8 mouse cellular contexts compared by ENCODE assay signal in genomic region chr4:134880041-134880440, GRCm38 (mm10). TPM values are rescaled to one million over a fixed set of nuclear protein-coding genes. Genes with fewer than 3 reads are reported as not detected.
DNase-seq lines count a peak whose midpoint lies in the region; ATAC-seq and TF ChIP-seq lines count a peak whose summit lies in the region.

No protein-coding gene starts in this region.

- DNase-seq in cerebellum, postnatal 10 days = peak; percentile 43 to 52
- no peak for DNase-seq in cerebellum, postnatal 4 days (ENCODE audit: low spot score in 2 of 2)
- DNase-seq in limb, embryonic 10.5 days (ENCODE audit: low spot score) = peak; percentile 45
- DNase-seq in naive thymus-derived CD4-positive, alpha-beta T cell, adult 2 months (ENCODE audit: low read depth) = peak; percentile 49
- DNase-seq in c-Kit-positive CD71-positive TER-119-positive erythroid progenitor cells, embryonic 14.5 days (ENCODE audit: low spot score) = no peak
- DNase-seq in right cerebral cortex, postnatal 25 days = no peak

- H3K27ac ChIP-seq in forebrain, embryonic 13.5 days = no peak overlapping the region
- 0 out of 2 replicates have a peak overlapping the region, but pooled peaks have one; percentile 1 for H3K27ac ChIP-seq in limb, embryonic 10.5 days

- no peaks in the 10 kb centered on the region for H3K9me3 ChIP-seq in E14TG2a.4 (ENCODE audit: low read length)
- H3K9me3 ChIP-seq in forebrain, embryonic 13.5 days (replicated peaks) = no peaks in the 10 kb centered on the region
- H3K9me3 ChIP-seq in limb, embryonic 10.5 days (replicated peaks) = no peaks in the 10 kb centered on the region

- peak; percentile 57 for TF ChIP-seq CTCF in E14TG2a.4 (conservative IDR thresholded peaks at IDR 0.05; ENCODE audit: low read length)

- H3K9ac ChIP-seq in forebrain, embryonic 13.5 days = no peak overlapping the region

- H3K4me3 ChIP-seq in E14TG2a.4 (replicated peaks; ENCODE audit: low read length) = peak overlapping the region; percentile 67
- no peak overlapping the region for H3K4me3 ChIP-seq in forebrain, embryonic 13.5 days
- H3K4me3 ChIP-seq in limb, embryonic 10.5 days = peak overlapping the region; percentile 46

- no peaks in the 10 kb centered on the region for H3K27me3 ChIP-seq in E14TG2a.4 (ENCODE audit: insufficient read depth, low read length)
- no peaks in the 10 kb centered on the region for H3K27me3 ChIP-seq in forebrain, embryonic 13.5 days
- no peaks in the 10 kb centered on the region for H3K27me3 ChIP-seq in limb, embryonic 10.5 days (ENCODE audit: low read depth, poor library complexity, severe bottlenecking)

- 30% methylated on average over 6 of the region's 6 CpGs for WGBS in forebrain, embryonic 13.5 days
- WGBS in limb, embryonic 10.5 days = 31% methylated on average over 6 of the region's 6 CpGs

- H3K36me3 ChIP-seq in E14TG2a.4 (ENCODE audit: insufficient read depth, low read length) = no peaks in the 10 kb centered on the region
- H3K36me3 ChIP-seq in forebrain, embryonic 13.5 days (ENCODE audit: poor library complexity, severe bottlenecking) = no peaks in the 10 kb centered on the region
- no peaks in the 10 kb centered on the region for H3K36me3 ChIP-seq in limb, embryonic 10.5 days

- H3K4me1 ChIP-seq in E14TG2a.4 (replicated peaks; ENCODE audit: low read depth, low read length) = peaks cover 56% of the 10 kb centered on the region
- H3K4me1 ChIP-seq in forebrain, embryonic 13.5 days = peaks cover 8% of the 10 kb centered on the region
- peaks cover 11% of the 10 kb centered on the region for H3K4me1 ChIP-seq in limb, embryonic 10.5 days

- peak overlapping the region; percentile 63 for H3K4me2 ChIP-seq in forebrain, embryonic 13.5 days

- ATAC-seq in forebrain, embryonic 13.5 days = no peak

RNA-seq across cellular contexts. Expression of gene Rhd, which starts 15.7 kb away (rescaled TPM):
- polyA plus RNA-seq in forebrain, embryonic 13.5 days (2015; fragmentation: Nextera tagmentation; extraction: Ambion mirVana) = 1.5 TPM in 2 replicates
- 9.7 and 9.8 TPM in 2 replicates for polyA plus RNA-seq in limb, embryonic 10.5 days (2016; fragmentation: Nextera tagmentation; extraction: Ambion mirVana)

RNA-seq across cellular contexts. Expression of gene Maco1, which starts 26.9 kb away (rescaled TPM):
- polyA plus RNA-seq in forebrain, embryonic 13.5 days (2015; fragmentation: Nextera tagmentation; extraction: Ambion mirVana) = 91.3 and 91.8 TPM in 2 replicates
- polyA plus RNA-seq in limb, embryonic 10.5 days (2016; fragmentation: Nextera tagmentation; extraction: Ambion mirVana) = 38.1 and 48.2 TPM in 2 replicates

RNA-seq across cellular contexts. Expression of gene Tmem50a, which starts 34.8 kb away (rescaled TPM):
- 161 and 176 TPM in 2 replicates for polyA plus RNA-seq in forebrain, embryonic 13.5 days (2015; fragmentation: Nextera tagmentation; extraction: Ambion mirVana)
- polyA plus RNA-seq in limb, embryonic 10.5 days (2016; fragmentation: Nextera tagmentation; extraction: Ambion mirVana) = 129 and 133 TPM in 2 replicates

RNA-seq across cellular contexts. Expression of gene Rsrp1, which starts 43.4 kb away (rescaled TPM):
- polyA plus RNA-seq in forebrain, embryonic 13.5 days (2015; fragmentation: Nextera tagmentation; extraction: Ambion mirVana) = 474 and 488 TPM in 2 replicates
- polyA plus RNA-seq in limb, embryonic 10.5 days (2016; fragmentation: Nextera tagmentation; extraction: Ambion mirVana) = 299 and 383 TPM in 2 replicates

RNA-seq across cellular contexts. Expression of gene Syf2, which starts 50.7 kb away (rescaled TPM):
- polyA plus RNA-seq in forebrain, embryonic 13.5 days (2015; fragmentation: Nextera tagmentation; extraction: Ambion mirVana) = 74.8 and 79.1 TPM in 2 replicates
- polyA plus RNA-seq in limb, embryonic 10.5 days (2016; fragmentation: Nextera tagmentation; extraction: Ambion mirVana) = 67.3 and 67.9 TPM in 2 replicates

Comparison
In these comparisons a context has a peak if more than half of its experiments do, and no peak if none do; other contexts are left out.
1. DNase-seq: peak in cerebellum, postnatal 10 days (2 of 2), limb, embryonic 10.5 days (single experiment) and naive thymus-derived CD4-positive, alpha-beta T cell, adult 2 months (single experiment); none in cerebellum, postnatal 4 days (0 of 2), c-Kit-positive CD71-positive TER-119-positive erythroid progenitor cells, embryonic 14.5 days (single experiment) and right cerebral cortex, postnatal 25 days (single experiment).